Mouse (Mus musculus) right cerebral cortex, postnatal 10 days (tissue): ENCODE data around the gene Pon2.

Experiments used
- DNase-seq, 2 experiments: peaks; one replicate each; pipeline ENCODE4 v3.0.0; 2021; ENCODE audit warnings: low spot score in 2 of 2

Gene Pon2

DNA sequence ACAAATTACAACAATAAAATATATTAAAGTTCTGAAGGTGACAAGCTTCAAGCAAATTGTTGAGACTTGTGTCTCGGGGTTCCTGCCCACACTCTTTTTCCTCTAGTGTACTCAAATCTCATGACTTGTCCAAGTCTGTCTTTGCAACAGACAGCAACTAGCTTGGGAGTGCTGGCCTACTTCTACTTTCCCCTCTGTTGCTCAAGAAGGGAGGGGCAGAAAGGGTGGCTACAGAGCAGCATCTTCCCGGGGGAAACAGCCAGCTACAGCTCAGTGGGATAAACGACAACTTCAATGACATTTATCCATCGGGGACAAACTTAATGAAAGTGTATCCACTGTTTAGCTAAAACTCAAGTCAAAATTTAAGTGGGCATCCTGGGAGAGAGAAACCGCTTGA is 5.4 kb downstream of the Pon2 start:
- no peak for DNase-seq

GRCm38 (mm10) chr6:5291450-5291849 is 6.8 kb downstream of the Pon2 start:
- DNase-seq: peak in 1 of 2 experiments; percentile 21

DNA sequence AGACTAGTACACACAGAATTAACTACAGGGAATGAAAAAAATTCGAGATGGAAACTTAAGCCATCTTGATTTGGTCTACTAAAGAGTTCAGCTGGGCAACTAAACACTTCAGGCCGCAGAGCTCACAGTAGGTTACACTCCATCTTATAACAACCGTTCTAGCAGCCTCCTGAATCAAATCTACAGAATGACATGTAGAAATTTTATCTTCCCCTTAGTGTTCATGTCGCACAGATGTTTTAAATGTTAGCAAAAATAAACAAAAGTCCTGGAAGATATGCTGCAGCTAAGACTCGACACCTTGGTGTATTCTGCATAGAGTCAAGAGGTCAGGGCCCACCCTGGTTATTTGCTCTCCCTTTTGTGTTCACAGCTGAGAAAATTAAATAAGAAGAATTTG is 10.3 kb downstream of the Pon2 start:
- DNase-seq: no peak

- no peak for DNase-seq
Observed at GRCm38 (mm10) chr6:5287392-5287791, 10.9 kb downstream of the Pon2 start.

DNA sequence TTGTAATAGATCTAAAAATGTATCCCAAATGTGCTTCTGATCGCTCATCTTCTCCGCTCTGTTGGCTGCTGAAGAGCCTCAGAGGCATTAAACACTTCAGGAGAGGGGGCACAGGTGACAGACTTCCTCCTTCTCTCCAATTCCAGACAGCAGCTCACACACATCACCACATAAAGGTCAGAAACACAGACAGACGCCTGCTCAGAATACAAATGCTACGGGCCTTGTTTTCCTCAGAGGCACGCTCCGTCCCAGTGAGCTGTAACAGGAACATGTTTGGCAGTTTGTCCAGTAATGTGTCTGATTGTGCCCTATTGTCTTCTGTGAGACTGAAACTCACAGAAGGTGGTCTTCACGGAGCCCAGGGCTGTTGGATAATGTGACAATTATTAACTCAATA is 15.8 kb downstream of the Pon2 start:
- no peak for DNase-seq

GRCm38 (mm10) chr6:5280576-5281305 is 17.5 kb downstream of the Pon2 start:
- no peak for DNase-seq

DNA sequence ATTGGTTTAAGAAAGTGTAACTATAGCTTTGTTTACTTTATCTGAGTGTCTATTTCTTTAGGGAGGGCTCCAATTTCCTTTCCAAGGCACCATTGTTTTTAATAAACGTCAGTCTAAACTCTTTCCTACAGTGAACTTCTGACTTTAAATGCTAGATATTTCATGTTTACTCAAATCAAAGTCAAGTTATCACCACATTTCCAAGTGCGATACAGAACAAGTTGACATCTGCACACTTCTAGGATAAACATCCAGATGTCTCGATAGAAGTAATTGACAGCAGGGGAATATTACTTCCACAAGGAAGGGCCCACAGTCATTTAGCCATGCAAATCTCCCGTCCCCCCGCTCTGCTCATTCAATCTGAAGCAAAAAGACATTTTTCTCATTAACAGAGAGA is 20.3 kb downstream of the Pon2 start:
- no peak for DNase-seq

GRCm38 (mm10) chr6:5269641-5270040 is 28.6 kb downstream of the Pon2 start:
- no peak for DNase-seq

- no peak for DNase-seq
Observed at GRCm38 (mm10) chr6:5264793-5265192, 33.5 kb downstream of the Pon2 start.

- no peak for DNase-seq
Observed at GRCm38 (mm10) chr6:5263250-5263999, 34.8 kb downstream of the Pon2 start.

DNA sequence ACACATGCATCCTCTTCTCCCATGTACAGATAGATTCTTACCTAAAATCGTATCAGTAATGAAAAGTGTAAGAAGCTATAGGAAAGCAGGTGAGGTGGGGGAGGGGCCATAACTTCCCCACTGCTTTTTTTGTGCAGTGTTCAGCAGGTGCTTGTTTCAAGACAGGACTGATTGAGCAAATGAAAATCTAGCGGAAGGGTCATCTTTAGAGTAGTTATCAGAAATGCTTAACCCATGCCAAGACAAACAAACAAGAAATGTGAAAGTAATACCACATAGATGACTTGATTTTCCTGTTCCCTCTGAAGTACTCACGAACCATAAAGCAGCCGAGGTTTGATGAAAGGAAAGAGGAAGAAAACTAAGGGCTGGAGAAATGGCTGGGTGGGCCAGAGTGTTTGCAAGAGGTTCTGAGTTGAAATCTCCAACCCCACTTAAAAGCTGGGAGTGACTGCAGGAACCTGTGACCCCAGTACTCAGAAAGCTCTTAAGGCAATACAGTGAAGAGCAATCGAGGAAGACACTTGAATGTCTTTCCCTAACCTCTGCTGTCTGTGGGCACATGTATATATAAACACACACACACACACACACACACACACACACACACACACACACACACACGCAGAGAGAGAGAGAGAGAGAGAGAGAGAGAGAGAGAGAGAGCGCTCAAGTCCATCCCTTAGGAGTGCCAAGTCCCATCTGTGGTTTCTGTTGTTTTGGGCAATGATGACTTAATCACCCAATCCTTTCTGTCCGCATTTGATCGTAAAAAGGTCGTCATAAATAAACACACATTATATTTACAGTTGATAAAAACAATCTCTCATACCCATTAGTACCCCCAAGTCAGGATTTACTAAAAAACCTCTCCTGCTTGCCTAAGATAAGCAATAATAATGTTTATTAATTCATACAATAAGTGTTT is 35.7 kb downstream of the Pon2 start:
- DNase-seq: no peak

GRCm38 (mm10) chr6:5255722-5256451 is 42.4 kb downstream of the Pon2 start, which contains the start of gene Pon3:
Gene Pon3, minus strand, starts transcription at chr6:5256286.
- peak; percentile 22 to 29 for DNase-seq

GRCm38 (mm10) chr6:5255291-5255690 is 43.0 kb downstream of the Pon2 start:
- DNase-seq: no peak

GRCm38 (mm10) chr6:5254869-5255268 is 43.4 kb downstream of the Pon2 start:
- DNase-seq: no peak

GRCm38 (mm10) chr6:5245926-5246325 is 52.3 kb downstream of the Pon2 start:
- no peak for DNase-seq

GRCm38 (mm10) chr6:5238799-5239198 is 59.5 kb downstream of the Pon2 start:
- DNase-seq: no peak

DNA sequence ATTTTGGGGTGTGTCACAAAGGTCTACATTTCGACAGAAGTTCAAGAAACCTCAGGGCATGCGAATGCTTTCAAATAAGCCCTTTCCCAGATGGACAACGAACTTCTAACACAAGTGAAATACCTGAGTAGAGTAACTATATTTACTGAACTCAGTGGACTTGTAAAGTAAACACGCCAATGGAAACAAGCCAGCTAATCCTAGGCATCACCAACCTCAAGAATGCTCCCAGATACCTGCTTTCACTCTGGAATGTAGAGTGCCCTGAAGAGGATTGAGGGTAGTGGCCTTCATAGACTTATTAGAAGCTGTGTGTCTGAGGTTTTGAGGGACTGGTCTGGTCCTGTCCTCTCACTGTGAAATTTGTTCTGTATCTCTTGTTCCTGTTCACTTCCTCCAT is 60.7 kb downstream of the Pon2 start:
- no peak for DNase-seq

DNA sequence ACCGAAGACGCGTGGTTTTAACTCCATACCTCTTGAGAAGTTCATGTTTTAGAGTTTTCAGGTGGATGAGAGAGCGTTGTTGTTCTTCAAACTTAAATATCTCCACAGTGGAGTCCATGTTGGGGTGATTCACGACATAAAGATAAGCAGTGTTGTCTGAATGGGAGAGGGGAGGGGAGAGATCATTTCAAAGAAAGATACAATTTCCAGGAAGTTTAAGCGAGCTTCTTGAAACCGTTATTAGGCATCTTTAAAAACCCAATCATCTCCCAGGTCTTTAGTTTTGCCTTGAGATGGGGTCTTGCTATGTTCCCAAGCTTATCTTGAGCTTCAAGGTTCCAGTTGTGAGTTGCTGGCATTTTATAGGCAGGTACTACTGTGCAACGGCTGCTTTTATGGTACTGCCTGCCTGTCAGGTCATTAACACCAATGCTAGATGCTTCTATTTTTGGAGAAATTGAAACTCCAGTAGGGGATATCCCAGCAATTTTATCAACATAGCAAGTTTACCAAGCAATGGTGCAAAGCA is 61.3 kb downstream of the Pon2 start:
- DNase-seq: no peak

- DNase-seq: no peak
Observed at GRCm38 (mm10) chr6:5234563-5234962, 63.7 kb downstream of the Pon2 start.

GRCm38 (mm10) chr6:5233812-5234211 is 64.4 kb downstream of the Pon2 start:
- DNase-seq: no peak

DNA sequence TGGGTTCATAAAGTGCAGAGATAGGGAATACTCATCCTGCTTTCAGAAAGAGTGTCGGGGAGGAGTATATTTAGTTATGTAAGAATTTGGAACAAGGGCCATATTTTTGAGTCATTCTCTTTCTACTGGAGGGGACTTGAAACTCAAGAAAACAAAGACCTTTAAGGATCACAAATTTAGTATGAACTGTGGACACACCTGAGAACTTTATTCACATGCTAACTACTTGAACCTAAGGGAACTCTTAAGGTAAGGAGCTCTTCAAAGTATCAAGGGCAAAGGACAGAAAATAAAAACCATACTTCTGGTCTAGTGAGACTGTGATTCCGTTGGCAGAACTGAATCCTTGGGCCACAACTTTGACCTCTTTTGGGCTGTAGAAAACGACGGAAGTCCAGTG is 66.2 kb downstream of the Pon2 start:
- DNase-seq: no peak
